Mouse (Mus musculus) urinary bladder, postnatal 0 days (tissue): ENCODE results near the gene Gpr75. TPM values are rescaled to one million over a fixed set of nuclear protein-coding genes. Genes with fewer than 3 reads are reported as not detected.

Source experiments
- polyA plus RNA-seq: library from polyadenylated mRNA; unstranded; fragments of >200 nt; fragmentation: Nextera tagmentation; extraction: Ambion mirVana; gene quantifications from 2 replicates; pipeline ENCODE4 v1.2.1, GENCODE M21; 2015

Gpr75 gene
- 0.05 TPM in 1 of 2 replicates, not detected in the other for polyA plus RNA-seq

DNA sequence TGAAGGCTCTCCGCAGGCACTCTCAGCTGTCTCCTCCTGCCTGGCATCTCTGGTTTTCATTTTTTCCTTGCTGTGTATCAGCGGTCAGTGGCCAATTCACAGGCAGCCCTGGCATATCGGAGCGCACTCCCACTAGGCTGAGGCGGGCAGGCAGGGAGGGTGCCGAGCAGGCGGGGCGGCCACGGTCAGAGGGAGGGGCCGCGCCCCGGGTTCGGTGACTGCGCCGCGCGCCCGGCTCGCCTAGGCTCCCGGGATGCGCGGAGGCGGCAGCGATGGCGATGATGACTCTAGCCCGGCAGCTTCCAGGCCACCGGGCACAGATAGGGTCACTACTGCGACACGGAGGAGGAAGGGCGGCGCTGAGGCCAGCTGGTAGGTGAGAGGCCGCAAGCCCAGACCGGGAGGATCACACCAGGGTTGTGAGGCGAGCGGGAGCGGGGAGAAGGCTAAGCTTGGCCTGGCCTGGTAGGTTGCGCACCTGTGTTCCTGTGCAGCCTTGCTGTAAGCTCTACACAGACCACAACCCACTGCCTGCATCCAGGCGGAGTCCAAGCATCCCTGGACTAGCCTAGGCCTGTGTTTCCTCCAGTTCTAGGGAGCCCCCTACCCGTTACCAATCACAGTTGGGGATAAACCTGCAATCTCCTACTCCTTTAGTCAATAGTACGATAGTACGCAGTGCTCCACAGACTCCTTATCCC is at the start of gene Gpr75, which contains the start of gene Asb3:
Gpr75 (plus strand) TSS at position 188 of the 701 bp plus-strand sequence.
Asb3 (plus strand) TSS at position 246 of the 701 bp plus-strand sequence.

Other genes starting within 250 kb of the Gpr75 start
- 28.5 and 35.3 TPM in 2 replicates for gene Acyp2, start 235.8 kb upstream of the Gpr75 start, polyA plus RNA-seq
- gene Psme4, start 113.6 kb upstream of the Gpr75 start, polyA plus RNA-seq = 11.0 and 12.7 TPM in 2 replicates
- gene Asb3, start 58 bp downstream of the Gpr75 start, polyA plus RNA-seq = 17.9 and 19.8 TPM in 2 replicates
- gene Erlec1, start 69.0 kb downstream of the Gpr75 start, polyA plus RNA-seq = 9.1 and 10.5 TPM in 2 replicates
- gene Chac2, start 101.0 kb downstream of the Gpr75 start, polyA plus RNA-seq = 9.0 and 11.2 TPM in 2 replicates